Mouse (Mus musculus): ENCODE data around the gene Olfr1214.
"Not testable (repeated sequence)": the region's sequence is repeated elsewhere in the genome, so short reads cannot be mapped to it uniquely, and the experiment has no call there.

Olfr1214 gene

DNA sequence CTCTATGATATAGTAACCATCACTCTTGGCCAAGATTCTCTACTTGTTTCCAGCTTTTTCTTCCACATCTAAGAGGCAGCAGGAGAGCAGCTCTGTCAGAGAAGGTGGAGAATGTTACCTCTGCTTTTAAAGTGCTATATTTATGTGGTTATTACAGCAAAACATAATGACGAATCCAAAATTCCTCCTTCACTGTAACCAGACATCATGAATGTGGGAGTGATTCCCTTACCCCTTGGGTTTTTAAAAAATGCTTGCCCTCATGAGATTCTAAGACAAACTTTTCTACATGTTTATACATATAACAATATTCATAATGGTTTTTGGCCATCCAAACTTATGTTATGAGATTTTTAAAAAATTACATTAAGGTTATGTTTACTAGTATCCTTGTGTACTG is at the start of gene Olfr1214:
TSS of gene Olfr1214 (minus strand) at position 101 of the 400 bp plus-strand sequence.
- no peak for DNase-seq

DNA sequence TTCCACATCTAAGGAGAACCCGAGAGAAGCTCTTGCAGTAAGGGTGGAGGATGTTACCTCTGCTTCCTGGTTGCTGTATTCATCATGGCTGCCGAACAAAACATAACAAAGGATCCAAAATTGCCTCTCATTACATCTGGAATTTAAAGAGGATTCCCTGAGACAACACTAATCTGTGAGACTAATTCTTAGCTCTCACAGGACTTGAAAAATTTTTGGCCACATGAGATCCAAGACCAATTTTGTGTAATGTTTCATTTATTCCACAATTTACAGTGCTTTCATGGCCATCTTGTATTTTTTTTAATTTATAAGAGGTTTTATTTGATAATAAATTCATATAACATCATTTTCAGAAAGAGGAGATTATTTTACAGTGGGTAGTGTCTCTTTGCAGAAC is 39.5 kb upstream of the Olfr1214 start, which contains the start of gene Olfr1217:
TSS of gene Olfr1217 (minus strand) at position 101 of the 400 bp plus-strand sequence.
- DNase-seq = no peak

DNA sequence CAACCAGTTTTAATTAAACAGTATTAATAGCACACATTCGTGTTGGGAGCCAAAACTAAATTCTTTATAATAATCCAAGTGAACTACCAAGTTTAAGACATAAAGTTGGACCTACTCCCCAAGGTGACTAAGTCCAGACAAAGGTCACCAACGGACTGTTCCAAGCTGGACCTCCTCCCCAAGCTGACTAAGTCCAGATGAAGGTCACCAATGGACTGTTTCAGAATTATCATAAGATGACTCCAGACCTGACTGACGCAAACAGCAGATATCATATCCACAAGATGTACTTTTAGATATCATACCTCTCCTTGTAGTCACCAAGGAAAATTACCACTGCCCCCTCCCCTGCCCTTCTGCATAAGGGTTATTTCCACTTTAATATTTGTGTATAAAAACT is 29.0 kb upstream of the Olfr1214 start:
- DNase-seq = not testable (repeated sequence)

DNA sequence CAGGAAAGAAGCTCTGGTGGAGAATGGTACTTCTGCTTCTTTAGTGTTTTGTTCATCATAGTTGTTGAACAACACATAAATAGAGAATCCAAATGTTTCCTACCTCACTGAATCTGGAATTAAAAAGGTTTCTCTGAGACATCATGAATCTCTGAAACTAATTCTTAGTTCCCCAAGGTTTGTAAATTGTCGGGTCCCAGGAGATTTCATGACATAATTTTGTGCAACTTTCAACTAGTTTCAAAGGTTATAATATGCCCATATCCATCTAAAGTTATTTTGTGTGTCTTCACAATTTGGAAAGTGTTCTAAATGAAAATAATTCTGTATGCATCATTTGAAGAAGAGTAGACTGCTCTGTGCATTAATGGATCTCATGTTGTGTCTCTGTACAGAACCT is 25.8 kb upstream of the Olfr1214 start, which contains the start of gene Olfr1216:
TSS of gene Olfr1216 (minus strand) at position 101 of the 400 bp plus-strand sequence.
- DNase-seq = no peak

DNA sequence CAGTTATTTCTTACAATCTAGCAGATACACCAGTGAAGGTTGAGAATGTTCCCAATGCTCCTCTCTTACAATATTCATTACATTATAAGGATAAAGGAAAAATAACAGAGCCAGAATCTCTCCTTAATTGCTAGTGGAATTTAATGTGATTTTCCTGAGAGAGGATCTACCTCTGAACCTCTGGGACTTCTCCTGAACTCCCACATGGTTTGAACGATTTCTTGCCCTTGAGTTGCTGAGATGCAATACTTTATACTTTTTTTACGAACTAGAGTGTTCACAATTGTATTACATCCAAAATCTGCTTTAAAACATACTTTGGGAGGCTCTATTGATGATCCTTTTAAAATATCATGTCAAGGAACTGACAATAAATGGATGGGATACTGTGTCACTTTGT is 14.4 kb upstream of the Olfr1214 start, which contains the start of gene Olfr1215:
TSS of gene Olfr1215 (minus strand) at position 101 of the 400 bp plus-strand sequence.
- DNase-seq = no peak

DNA sequence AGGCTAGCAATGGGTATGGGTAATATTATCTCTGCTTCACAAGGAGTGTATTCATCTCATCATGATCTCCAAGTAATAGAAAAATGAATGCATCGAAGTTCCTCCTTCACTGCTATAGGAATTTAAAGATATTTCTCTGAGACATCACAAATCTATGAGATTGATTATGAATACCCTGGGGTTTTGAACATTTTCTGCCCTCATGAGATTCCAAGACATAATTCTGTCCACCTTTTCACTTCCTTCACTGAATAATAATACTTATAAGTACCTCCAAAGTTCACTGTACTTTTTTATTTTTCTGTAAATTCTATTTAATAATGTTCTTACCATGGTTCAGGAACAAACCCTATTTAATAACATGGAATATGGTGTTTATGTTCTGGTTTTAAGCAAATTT is 12.3 kb downstream of the Olfr1214 start, which contains the start of gene Gm13762:
TSS of gene Gm13762 (minus strand) at position 101 of the 400 bp plus-strand sequence.
- no peak for DNase-seq

DNA sequence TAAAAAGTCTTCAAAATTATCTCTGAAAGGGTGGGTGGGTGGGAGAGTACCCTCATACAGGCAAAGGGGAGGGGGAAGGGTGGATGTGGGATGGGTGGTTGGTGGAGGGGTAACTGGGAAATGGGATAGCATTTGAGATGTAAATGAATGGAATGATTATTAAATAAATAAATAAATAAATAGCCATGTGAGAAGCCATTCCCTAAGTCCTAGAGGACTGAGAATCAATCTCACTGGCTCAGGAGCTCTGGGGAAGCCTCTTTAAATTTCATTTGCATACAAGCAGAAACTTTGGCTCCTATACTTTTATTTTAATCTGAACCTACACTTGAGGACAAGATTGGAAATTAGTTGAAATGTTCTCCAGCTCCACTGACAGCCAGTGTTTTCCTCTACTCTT is 38.8 kb downstream of the Olfr1214 start, which contains the start of gene Olfr1212:
TSS of gene Olfr1212 (plus strand) at position 301 of the 400 bp plus-strand sequence.
- no peak for DNase-seq

DNA sequence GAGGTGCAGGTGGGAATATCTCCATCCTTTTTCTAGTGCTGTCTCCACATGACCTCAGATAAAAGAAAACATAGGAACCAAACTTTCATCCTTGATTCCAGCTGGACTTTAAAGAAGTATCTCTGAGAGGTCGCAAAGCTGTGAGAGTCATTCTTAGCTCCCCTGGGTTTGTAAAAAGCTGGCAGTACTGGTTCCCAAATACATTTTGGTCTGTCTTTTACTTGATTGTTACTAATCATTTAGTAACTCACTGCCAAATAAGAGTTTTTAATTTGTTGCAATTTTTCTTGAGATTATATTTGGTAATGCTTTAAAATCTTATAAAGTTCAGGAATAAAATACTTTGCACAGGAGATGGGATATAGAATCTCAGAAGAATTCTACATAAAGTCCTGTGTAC is 54.4 kb downstream of the Olfr1214 start, which contains the start of gene Olfr1211:
TSS of gene Olfr1211 (minus strand) at position 101 of the 400 bp plus-strand sequence.
- DNase-seq = no peak

Data from cerebellum, postnatal 10 days (tissue).